Mouse (Mus musculus) kidney, postnatal 25 days (tissue): Measurements from ENCODE around the gene Il17re.
A peak's percentile ranks its signal among the peaks of the same experiment; 100 is the strongest.

Experiments used
- DNase-seq, 2 experiments: peaks; one replicate each; pipeline ENCODE4 v3.0.0; 2021; ENCODE audit warnings: mixed read lengths in 2 of 2

The Il17re gene

DNA sequence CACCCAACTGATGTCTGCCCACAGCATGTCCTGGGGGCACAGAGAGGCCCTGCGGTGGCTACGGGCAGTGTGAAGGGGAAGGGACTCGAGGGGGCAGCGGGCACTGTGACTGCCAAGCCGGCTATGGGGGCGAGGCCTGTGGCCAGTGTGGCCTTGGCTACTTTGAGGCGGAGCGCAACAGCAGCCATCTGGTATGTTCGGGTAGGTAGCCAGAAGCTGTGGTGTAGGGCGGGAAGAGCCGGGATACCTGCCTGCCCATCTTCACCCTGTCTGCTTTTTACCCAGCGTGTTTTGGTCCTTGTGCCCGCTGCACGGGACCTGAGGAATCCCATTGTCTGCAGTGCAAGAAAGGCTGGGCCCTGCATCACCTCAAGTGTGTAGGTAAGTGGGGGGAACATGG, 31.1 kb downstream of the Il17re start:
- DNase-seq: no peak

DNA sequence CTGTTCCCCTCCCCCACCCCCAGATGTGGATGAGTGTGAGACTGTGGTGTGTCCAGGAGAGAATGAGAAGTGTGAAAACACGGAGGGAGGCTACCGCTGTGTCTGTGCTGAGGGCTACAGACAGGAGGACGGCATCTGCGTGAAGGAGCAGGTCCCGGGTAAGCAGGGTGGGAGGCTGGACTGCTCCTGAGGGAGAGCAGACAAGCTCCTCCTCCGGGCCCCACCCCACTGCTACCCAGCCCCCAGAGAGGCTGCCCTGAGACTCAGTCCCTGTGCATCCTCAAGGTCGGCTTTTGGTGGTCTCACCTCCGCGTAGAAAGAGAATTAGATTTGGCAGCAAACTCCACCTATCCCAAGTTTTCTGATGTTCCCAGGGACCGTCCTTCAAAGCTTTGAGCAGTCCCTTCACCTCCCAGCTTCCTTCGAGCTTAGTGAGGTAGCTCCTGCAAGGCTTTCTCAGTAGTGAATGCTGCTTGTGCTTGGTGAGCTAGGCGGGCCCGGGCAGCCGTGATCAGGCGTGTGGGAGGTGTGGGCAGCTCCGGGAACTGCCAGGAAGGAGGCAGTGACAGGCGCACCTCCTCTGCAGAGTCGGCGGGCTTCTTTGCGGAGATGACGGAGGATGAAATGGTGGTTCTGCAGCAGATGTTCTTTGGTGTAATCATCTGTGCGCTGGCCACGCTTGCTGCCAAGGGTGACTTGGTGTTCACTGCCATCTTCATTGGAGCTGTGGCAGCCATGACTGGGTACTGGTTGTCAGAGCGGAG, 34.0 kb downstream of the Il17re start:
- DNase-seq: no peak

DNA sequence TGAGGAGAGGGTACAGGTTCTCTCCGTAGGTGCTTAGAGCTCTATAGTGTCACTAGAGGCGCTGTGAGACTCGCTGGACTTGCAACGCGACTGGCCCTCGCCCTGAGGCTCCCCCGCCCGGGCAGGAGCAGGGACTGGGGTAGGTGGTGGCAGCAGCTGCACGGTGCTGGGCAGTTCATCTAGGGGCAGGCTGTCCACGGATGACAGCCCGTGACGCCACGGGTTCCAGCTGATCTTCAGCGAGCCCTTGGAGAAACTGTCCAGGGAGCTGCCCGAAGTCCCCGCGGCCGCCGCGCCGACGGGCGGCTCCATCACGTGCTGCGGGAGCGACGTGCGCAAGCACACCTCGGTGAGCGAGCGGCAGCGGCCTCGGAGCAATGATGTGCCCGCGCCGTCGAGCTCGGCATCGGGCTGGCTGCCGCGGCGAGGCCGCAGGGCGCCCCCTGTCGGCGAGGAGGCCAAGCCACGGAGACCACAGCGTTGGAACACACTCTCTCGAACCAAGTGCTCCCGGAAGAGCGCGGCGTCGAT, 36.0 kb downstream of the Il17re start:
- DNase-seq: peak; percentile 79 to 90

DNA sequence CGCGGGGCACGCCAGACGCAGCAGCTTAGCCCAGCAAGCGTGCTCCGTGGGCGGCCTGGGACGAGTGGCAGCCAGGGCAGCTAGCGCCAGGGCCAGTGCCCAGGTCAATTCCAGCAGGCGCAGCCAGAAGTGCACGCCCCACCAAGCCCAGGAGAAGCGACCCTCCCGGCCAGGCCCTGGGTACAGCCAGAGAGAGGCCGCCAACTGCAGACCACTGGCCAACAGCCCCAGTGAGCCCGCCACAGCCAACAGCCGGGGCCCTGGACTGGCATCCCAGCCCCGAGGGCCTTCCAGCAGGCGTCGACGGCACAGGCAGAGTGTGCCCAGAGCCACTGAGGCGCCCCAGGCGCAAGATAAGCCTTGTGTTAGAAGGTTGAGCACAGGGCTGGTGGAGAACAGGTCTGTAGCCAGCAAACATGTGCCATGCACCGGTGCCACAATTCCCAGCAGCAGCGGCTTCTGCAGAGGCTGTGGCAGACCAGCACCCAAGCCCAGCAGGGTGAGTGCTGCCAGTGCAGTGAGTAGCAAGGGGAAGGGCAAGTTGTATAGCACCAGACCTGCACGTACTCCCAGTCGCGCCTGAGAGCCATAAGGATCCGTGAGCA, 36.9 kb downstream of the Il17re start:
- no peak for DNase-seq

DNA sequence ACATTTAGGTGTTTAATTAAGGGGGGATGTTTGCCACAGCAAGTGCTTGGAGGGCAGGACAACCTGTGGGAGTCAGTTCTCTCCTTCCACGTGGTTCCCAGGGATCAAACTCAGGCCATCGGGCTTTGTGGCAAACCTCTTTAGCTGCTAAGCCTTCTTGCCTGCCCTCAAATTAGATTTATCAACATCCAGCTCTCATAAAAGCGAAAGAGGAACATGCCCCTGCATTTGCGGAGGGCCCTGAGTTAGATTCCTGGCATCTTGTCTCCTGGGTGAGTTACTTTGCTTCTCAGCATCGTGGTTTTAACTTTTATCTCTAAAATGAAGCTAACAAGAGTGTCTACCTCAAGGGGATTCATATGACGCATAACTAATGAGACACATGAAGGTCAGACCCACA, 41.1 kb downstream of the Il17re start:
- DNase-seq: no peak

DNA sequence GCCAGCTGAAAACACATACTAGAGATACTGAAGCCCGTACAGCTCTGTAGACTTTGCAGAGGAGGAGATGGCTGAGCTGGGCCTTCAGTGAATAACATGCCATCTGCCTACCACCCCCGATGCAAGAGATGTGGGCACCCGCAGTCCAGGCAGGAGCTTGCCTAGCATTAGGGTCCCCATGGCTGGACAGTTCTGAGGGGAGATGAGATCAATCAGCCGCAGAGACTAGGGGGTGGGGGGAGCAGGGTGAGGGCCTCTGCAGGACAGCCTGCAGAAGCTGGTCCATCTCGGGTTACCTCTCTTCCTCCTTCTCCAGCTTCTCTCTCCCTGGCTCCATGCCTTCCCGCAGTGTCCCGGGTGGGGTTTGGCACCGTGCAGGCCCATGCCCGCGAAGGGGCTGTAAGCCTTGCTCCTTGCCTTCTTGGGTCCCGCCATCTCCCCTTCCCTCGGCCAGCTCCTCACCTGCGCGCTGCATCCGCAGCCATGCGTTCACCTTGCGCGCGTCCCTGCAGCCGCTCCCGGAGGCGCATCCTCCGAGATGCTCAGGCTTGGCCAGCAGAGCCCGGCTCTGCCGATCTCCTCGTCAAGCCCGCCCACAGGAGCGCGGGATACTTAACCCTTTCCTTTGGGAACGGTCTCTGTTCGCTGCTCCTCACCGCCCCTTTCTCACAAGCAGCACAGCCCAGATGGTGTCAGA, 43.3 kb downstream of the Il17re start, which contains the start of gene Prrt3:
Gene Prrt3, minus strand, starts transcription at position 544 of the 697 bp plus-strand sequence.
- DNase-seq: no peak

DNA sequence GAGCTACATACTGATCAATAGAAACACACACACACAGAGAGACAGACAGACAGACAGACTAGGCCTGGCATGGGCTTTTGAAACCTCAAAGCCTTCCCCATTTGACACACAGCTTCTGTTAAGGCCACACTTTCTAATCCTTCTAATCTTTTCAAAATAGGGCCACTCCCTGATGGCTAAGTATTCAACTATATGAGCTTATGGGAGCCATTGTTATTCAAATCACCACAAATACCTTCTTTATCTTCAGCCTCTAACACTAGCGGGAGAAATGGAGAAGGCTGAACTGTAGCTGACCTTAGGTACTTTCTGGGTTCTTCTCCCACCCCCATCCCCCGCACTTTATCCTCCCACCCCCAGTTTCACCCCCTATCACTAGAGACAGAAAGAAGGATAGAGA, 44.5 kb downstream of the Il17re start:
- no peak for DNase-seq

DNA sequence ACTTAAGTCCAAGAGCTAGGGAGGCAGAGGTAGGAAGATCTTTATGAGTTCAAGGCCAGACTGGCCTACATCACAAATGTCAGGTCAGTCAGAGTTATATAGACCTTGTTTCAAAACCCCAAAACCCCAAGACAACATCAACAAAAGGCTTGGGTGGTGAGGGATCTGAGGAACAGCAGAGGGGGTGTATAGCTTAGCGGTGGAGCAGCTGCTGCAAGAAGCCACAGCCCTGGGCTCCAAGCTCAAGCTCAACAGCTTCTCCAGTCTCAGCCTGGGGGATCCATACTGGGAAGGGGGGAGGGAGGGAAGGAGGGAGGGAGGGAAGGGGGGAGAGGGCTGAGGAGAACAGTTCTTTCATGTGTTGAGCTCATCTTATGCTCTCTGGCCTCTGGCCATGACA, 47.4 kb downstream of the Il17re start:
- no peak for DNase-seq

DNA sequence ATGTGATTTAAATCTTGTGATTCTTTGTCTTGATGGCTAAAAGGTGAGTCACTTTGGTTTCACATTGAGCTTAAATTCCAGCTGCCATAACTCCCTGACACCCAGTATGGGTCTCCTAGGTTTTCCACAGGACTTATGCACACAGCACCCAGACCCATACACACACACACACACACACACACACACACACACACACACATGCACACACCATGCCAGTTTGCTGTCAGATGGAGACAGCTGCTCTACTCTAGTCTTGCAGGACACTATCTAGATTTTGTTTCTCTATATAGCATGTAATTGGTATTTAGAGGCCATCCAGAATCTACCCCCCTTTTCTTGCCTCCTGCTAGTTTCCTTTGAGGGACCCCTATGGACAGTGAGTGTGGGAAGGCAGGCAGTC, 48.8 kb downstream of the Il17re start:
- DNase-seq: no peak

DNA sequence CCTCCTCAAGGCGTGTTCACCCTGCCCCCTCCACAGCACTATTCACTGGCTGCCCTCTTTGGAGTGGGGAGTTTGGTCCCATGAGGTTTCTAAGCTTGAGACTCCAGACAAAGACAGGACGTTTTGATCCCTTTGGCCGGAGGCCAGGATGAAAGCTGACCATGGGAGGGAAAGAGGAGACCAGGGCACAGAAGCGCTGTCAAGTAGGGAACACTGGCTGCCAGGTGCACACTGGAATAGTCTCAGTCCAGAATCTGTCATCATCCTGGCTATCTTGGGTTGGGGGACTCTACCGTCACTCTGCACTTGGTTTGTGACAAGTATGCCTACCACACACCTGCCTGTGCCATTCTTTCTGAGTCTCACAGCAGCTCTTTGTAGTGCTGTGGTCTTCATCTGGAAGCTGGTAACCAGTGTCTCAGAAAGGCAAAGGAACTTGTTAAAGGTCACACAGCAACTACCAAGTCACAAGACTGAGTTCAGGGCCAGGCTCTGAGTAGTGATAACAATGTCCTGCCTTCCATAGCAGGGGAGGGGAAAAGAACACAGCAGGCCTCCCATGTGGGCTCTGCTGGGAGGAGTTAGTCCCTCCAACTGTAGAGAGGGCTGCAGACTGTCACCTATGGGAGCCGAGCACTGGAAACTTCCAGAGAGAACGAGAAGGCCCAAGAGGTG, 50.1 kb downstream of the Il17re start:
- no peak for DNase-seq

DNA sequence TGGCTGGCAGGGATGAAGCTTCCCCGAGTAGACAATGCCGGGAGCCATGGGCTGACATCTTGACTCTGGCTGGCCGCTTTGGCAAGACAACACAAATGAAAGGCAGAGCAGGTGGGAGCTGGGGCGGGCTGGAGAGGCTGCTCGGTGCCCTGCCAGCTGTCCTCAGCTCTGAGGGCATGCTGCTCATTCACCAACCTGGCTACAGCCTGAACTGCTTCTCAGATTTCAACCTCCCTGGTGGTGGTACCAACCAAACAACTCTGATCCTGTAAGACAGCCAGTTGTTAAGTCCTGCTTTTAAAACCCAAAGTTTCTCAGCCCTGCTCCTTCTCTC, 50.6 kb downstream of the Il17re start:
- DNase-seq: no peak

DNA sequence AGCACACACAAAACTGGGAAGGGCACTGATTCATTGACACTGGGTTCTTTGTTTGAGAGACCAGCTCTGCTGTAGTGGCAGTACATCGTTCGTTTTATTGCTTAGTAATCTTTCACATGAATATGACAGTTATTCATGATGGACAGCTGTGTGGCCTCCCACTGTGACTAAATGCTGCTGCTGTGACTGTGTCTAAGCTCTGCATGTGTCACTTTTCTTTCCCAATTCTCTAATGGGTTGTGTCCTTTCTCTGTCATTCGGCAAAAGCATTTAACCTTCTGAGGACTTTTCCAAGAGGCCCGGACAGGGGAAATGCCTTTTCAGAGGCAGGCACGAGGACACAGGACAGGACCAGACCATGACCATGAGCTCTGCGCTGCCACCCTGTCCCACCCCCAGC, 55.7 kb downstream of the Il17re start:
- no peak for DNase-seq

DNA sequence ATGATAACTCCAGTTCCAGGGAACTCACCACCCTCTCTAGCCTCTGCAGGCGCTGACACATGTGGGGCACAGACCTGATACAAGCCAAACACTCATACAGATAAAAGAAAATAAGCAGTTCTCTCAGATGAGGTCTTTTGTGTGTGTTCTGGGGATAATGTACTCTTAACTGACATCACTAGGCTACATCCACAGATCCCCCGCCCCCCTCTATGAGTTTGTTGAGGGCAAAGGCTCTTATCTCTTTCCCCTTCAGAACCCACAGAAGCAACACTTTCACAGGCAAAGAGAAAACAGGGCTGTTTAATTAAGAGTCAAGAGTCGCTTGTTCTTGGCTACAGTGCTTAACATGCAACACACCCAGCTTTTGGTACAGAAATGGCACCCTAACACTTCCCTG, 56.3 kb downstream of the Il17re start:
- no peak for DNase-seq

DNA sequence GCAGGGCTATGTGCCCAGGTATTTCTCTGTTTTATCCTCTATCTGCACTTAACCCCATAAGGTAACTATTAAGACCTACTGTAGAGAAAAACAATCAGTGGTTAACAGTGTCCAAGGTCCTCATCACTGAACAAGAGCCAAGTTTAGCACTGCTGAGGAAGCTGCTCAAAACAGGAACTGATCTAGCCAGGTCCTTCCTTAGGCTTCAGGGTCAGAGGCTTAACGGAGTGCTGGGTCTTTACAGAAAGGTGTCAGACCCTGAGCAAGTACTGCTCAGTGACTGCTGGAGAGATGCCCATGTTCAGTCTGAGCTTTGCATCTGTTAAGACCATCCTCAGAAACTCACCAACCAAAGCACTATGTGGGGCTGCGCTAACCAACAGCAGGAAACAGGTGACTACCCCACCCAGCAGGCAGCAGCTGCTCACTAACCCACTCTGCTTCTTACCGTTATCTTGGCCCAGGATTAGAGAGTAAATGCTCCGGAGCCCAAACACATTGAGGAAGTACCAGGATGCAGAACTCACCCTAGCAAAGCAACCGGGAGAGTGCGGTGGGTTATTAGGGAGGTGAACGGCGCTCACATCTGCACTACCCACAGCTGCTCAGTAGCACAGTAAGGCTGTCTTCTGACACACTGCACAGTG, 59.3 kb downstream of the Il17re start:
- DNase-seq: no peak
